Mouse (Mus musculus): ENCODE measurements around the gene Deaf1. TPM values are rescaled to one million over a fixed set of nuclear protein-coding genes. Genes with fewer than 3 reads are reported as not detected.

The Deaf1 gene
- polyA plus RNA-seq, 1 experiment from 2014 or later, result 74.2 TPM

DNA sequence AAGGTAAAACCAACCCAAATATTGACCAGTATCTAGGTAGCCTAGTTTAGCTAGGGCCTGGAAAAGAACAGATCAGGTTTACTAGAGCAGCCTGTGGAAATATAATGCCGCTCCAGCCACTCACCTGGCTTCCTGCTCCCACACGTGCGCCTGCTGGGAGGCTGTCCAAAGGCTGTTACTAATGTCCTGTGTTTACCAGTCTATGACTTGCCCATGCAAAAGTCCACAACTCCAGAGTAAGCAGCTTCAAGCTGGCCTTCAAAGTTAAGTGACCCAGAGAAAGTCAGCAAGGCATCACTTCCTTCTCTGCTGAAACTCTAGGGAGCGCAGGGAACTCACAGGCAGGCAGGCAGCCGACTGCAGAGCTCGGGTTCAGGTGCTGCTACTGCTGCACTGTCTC, 4.5 kb upstream of the Deaf1 start:
- H3K27ac ChIP-seq (ENCODE audit: low read depth), result no peak overlapping the region

DNA sequence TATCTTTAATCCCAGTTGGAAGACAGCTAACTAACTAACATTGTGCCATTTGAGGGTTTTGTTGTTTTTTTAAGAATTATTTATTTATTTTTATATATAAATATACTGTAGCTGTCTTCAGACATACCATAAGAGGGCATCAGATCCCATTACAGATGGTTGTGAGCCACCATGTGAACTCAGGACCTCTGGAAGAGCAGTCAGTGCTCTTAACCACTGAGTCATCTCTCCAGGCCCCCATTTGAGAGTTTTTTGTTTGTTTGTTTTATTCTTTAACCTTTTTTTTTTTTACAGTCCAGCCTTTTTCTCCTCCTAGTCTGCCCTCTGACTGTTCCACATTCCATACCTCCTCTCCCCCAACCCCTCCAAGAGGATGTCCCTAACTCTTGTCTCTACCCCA, 3.2 kb upstream of the Deaf1 start:
- DNase-seq (no peak), ATAC-seq (ENCODE audit: insufficient read depth) (no peak)
- Histone ChIP-seq H3K4me1 (ENCODE audit: insufficient read depth) (peaks cover 20% of the 10 kb centered on the region), H3K27ac (ENCODE audit: low read depth) (no peak overlapping the region), H3K9ac (no peak overlapping the region), H3K36me3 (ENCODE audit: insufficient read depth) (peaks cover 22% of the 10 kb centered on the region), H3K27me3 (ENCODE audit: insufficient read depth, low read length) (no peaks in the 10 kb centered on the region), H3K4me2 (no peak overlapping the region), H3K4me3 (ENCODE audit: low read depth, low read length) (no peak overlapping the region), H3K9me3 (ENCODE audit: low read depth, low read length) (no peaks in the 10 kb centered on the region)
- TF ChIP-seq CTCF (IDR thresholded peaks at IDR 0.05; ENCODE audit: low read depth), result no peak

More for the DNA sequence above, 4.5 kb upstream of the Deaf1 start:
- no peak overlapping the region for H3K4me3 ChIP-seq (ENCODE audit: low read depth, low read length)
- H3K4me1 ChIP-seq (ENCODE audit: insufficient read depth), result peaks cover 7% of the 10 kb centered on the region
- DNase-seq, result no peak
- no peaks in the 10 kb centered on the region for H3K9me3 ChIP-seq (ENCODE audit: low read depth, low read length)
- peaks cover 25% of the 10 kb centered on the region for H3K36me3 ChIP-seq (ENCODE audit: insufficient read depth)
- 81% methylated on average over 6 of the region's 6 CpGs for WGBS
- no peak for ATAC-seq (ENCODE audit: insufficient read depth)
- H3K27me3 ChIP-seq (ENCODE audit: insufficient read depth, low read length), result no peaks in the 10 kb centered on the region
- no peak overlapping the region for H3K9ac ChIP-seq
- no peak overlapping the region for H3K4me2 ChIP-seq
- TF ChIP-seq CTCF (IDR thresholded peaks at IDR 0.05; ENCODE audit: low read depth), result no peak

GRCm38 (mm10) chr7:141328373-141328990, 992 bp upstream of the Deaf1 start:
- H3K4me1 ChIP-seq (ENCODE audit: insufficient read depth), result peaks cover 23% of the 10 kb centered on the region
- peaks cover 21% of the 10 kb centered on the region for H3K36me3 ChIP-seq (ENCODE audit: insufficient read depth)
- H3K27me3 ChIP-seq (ENCODE audit: insufficient read depth, low read length), result no peaks in the 10 kb centered on the region
- peak overlapping the region; percentile 100 for H3K27ac ChIP-seq (ENCODE audit: low read depth)
- ATAC-seq (ENCODE audit: insufficient read depth) (peak; percentile 15), DNase-seq (peak; percentile 27)
- H3K4me3 ChIP-seq (ENCODE audit: low read depth, low read length), result peak overlapping the region; percentile 72
- H3K4me2 ChIP-seq, result peak overlapping the region; percentile 100
- H3K9ac ChIP-seq, result peak overlapping the region; percentile 89
- H3K9me3 ChIP-seq (ENCODE audit: low read depth, low read length), result no peaks in the 10 kb centered on the region
- WGBS, result 11% methylated on average over 24 of the region's 24 CpGs
- TF ChIP-seq CTCF (IDR thresholded peaks at IDR 0.05; ENCODE audit: low read depth), result no peak

DNA sequence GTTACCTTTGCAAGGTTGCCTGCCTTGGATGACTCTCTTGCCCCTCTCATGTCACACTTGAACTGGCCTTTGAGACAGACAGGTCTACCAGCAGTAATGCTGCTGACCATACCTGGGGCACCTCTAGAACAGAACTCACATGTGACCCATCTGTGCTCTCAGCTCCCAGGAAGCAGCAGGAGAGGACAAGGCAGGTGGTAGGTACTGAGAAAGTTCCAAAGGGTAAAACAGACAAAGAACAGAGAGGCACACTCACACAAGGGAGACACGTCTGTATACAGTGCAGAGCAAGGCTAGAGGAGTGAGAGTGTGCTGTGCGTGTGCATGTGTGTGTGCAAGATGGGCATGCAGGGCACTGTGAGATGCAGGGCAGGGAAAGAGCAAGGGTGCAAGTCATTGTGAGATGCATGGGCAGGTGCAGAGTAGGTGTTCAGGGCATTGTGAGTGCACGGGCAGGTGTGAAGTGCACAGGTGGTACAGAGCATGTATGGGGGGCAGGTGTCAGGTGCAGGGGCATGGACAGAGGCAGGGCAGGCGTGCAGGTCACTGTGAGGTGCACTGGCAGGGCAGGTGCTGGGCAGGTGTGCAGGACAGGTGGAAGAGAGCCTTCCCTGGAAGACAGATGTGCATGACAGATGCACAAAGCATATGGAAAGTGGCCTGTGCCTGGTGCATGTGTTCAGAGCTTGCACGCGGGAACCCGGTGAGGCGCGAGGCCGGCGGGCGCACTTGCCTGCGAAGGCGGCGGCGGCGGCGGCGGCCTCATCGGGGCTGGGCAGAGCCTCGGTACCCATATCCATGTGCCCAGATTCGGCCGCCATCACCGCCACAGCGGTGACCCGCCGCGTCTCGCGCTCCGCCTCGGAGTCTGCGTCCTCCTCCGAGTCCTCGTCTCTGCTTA, 694 bp downstream of the Deaf1 start:
- Histone ChIP-seq H3K27ac (ENCODE audit: low read depth) (peak overlapping the region; percentile 100), H3K4me3 (ENCODE audit: low read depth, low read length) (peak overlapping the region; percentile 72), H3K4me1 (ENCODE audit: insufficient read depth) (peaks cover 23% of the 10 kb centered on the region), H3K36me3 (ENCODE audit: insufficient read depth) (peaks cover 26% of the 10 kb centered on the region), H3K27me3 (ENCODE audit: insufficient read depth, low read length) (no peaks in the 10 kb centered on the region), H3K9ac (peak overlapping the region; percentile 89), H3K4me2 (peak overlapping the region; percentile 100), H3K9me3 (ENCODE audit: low read depth, low read length) (no peaks in the 10 kb centered on the region)
- WGBS, result 3% methylated on average over 35 of the region's 35 CpGs
- peak; percentile 21 for ATAC-seq (ENCODE audit: insufficient read depth)
- no peak for TF ChIP-seq CTCF (IDR thresholded peaks at IDR 0.05; ENCODE audit: low read depth)
- peak; percentile 21 for DNase-seq

- no peaks in the 10 kb centered on the region for H3K27me3 ChIP-seq (ENCODE audit: insufficient read depth, low read length)
- no peak overlapping the region for H3K4me3 ChIP-seq (ENCODE audit: low read depth, low read length)
- TF ChIP-seq CTCF (IDR thresholded peaks at IDR 0.05; ENCODE audit: low read depth), result no peak
- ATAC-seq (ENCODE audit: insufficient read depth), result no peak
- H3K36me3 ChIP-seq (ENCODE audit: insufficient read depth), result peaks cover 46% of the 10 kb centered on the region
- no peak for DNase-seq
- H3K9ac ChIP-seq, result no peak overlapping the region; the same call in 1 of the 2 replicates
- 85% methylated on average over 1 of the region's 1 CpGs for WGBS
- no peak overlapping the region for H3K27ac ChIP-seq (ENCODE audit: low read depth)
- peaks cover 23% of the 10 kb centered on the region for H3K4me1 ChIP-seq (ENCODE audit: insufficient read depth)
- H3K4me2 ChIP-seq, result no peak overlapping the region
- no peaks in the 10 kb centered on the region for H3K9me3 ChIP-seq (ENCODE audit: low read depth, low read length)
Observed at GRCm38 (mm10) chr7:141324686-141325085, 2.8 kb downstream of the Deaf1 start.

DNA sequence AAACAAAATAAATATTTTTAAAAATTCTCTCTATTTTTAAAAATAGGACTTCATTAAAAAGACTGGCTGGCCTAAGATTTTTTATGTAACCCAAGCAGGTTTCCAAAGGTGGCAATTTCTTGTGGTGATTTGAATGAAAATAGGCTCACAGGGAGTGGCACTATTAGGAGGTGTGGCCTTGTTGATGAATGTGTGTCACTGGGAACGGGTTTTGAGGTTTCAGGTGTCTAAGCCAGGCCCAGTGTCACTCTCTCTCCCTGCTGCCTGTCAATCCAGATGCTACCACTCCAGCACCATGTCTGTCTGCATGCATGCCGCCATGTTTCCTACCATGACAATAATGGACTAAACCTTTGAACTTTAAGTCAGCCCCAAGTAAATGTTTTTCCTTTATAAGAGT, 8.0 kb downstream of the Deaf1 start:
- ATAC-seq (ENCODE audit: insufficient read depth), result no peak
- H3K4me1 ChIP-seq (ENCODE audit: insufficient read depth), result no peaks in the 10 kb centered on the region
- peaks cover 97% of the 10 kb centered on the region for H3K36me3 ChIP-seq (ENCODE audit: insufficient read depth)
- H3K9ac ChIP-seq, result no peak overlapping the region
- H3K4me3 ChIP-seq (ENCODE audit: low read depth, low read length), result no peak overlapping the region
- no peak overlapping the region for H3K27ac ChIP-seq (ENCODE audit: low read depth)
- no peaks in the 10 kb centered on the region for H3K9me3 ChIP-seq (ENCODE audit: low read depth, low read length)
- 60% methylated on average over 2 of the region's 2 CpGs for WGBS
- no peak for DNase-seq
- H3K27me3 ChIP-seq (ENCODE audit: insufficient read depth, low read length), result no peaks in the 10 kb centered on the region
- TF ChIP-seq CTCF (IDR thresholded peaks at IDR 0.05; ENCODE audit: low read depth), result no peak
- H3K4me2 ChIP-seq, result no peak overlapping the region

DNA sequence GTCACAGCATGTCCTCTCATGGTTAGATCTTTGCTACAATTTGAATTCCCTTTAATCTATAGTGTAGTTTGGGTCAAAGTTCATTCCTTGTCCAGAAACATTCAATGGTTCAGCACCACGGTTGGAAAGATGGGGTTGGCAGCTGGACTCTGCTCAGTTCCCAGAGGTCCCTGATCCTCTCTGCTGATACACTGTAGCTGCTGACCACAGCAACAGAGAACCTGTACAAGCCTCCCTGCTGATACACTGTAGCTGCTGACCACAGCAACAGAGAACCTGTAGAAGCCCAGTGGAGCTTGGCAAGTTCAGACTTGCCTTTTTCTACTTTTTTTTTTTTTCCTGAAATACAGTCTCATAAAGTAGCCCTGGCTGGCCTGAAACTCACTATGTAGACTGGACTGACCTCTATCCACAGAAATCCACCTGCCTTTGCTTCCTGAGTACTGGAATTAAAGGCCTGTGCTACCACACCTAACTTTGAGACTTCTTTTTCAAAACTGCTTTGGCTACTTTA, 9.8 kb downstream of the Deaf1 start:
- TF ChIP-seq CTCF (IDR thresholded peaks at IDR 0.05; ENCODE audit: low read depth), result no peak
- Histone ChIP-seq H3K9me3 (ENCODE audit: low read depth, low read length) (no peaks in the 10 kb centered on the region), H3K9ac (no peak overlapping the region), H3K27me3 (ENCODE audit: insufficient read depth, low read length) (no peaks in the 10 kb centered on the region), H3K27ac (ENCODE audit: low read depth) (no peak overlapping the region), H3K4me2 (no peak overlapping the region), H3K36me3 (ENCODE audit: insufficient read depth) (peaks cover 95% of the 10 kb centered on the region), H3K4me1 (ENCODE audit: insufficient read depth) (no peaks in the 10 kb centered on the region), H3K4me3 (ENCODE audit: low read depth, low read length) (no peak overlapping the region)
- WGBS, result 71% methylated on average over 1 of the region's 1 CpGs
- no peak for DNase-seq
- ATAC-seq (ENCODE audit: insufficient read depth), result no peak

Measured in lung, embryonic 14.5 days (tissue).